Mouse (Mus musculus) liver, embryonic 11.5 days (tissue): ENCODE measurements around the gene Nr1h5. TPM values are rescaled to one million over a fixed set of nuclear protein-coding genes. Genes with fewer than 3 reads are reported as not detected.
A peak's percentile ranks its signal among the peaks of the same experiment; 100 is the strongest.

Experiments used
- ATAC-seq: fragments of 200-750 bp; cut with Nextera tagmentation; replicated peaks from 2 replicates; pipeline ENCODE4 v1.8.0; 2017; ENCODE audit warnings: moderate number of reproducible peaks, mild to moderate bottlenecking, moderate TSS enrichment, moderate library complexity; ENCODE audit not compliant: low FRiP score
- DNase-seq: peaks from one replicate; pipeline ENCODE4 v3.0.0-alpha.2; 2017; ENCODE audit warnings: low spot score
- H3K27ac ChIP-seq: fragments of 300-500 bp; sonication (generic); 2 replicates; pipeline ENCODE4 v1.5.1; 2014; ENCODE audit warnings: mild to moderate bottlenecking, low read depth, low read length, control low read depth
- H3K27me3 ChIP-seq: fragments of 300-500 bp; sonication (generic); replicated peaks from 2 replicates; pipeline ENCODE4 v1.6.1; 2014; ENCODE audit warnings: low read length, mixed read lengths; ENCODE audit not compliant: control insufficient read depth, insufficient read depth
- H3K36me3 ChIP-seq: fragments of 300-500 bp; sonication (generic); 2 replicates; pipeline ENCODE4 v1.6.1; 2014; ENCODE audit warnings: mild to moderate bottlenecking, low read length, moderate library complexity, mixed read lengths; ENCODE audit not compliant: control insufficient read depth, insufficient read depth
- H3K4me1 ChIP-seq: fragments of 300-500 bp; sonication (generic); replicated peaks from 2 replicates; pipeline ENCODE4 v1.6.1; 2014; ENCODE audit warnings: low read length, mixed read lengths; ENCODE audit not compliant: control insufficient read depth, insufficient read depth
- H3K4me2 ChIP-seq: fragments of 300-500 bp; sonication (generic); 2 replicates; pipeline ENCODE4 v1.6.1; 2014; ENCODE audit warnings: mild to moderate bottlenecking, control low read depth, moderate library complexity
- H3K4me3 ChIP-seq: fragments of 300-500 bp; sonication (generic); 2 replicates; pipeline ENCODE4 v1.5.1; 2014; ENCODE audit warnings: low read depth, low read length, control low read depth
- H3K9ac ChIP-seq: fragments of 300-500 bp; sonication (generic); 2 replicates; pipeline ENCODE4 v1.6.1; 2014; ENCODE audit warnings: low read depth, low read length, control low read depth
- H3K9me3 ChIP-seq: fragments of 300-500 bp; sonication (generic); 2 replicates; pipeline ENCODE4 v1.6.1; 2016; ENCODE audit warnings: low read length, inconsistent platforms, mixed read lengths; ENCODE audit not compliant: control insufficient read depth
- WGBS: fragments of 180-500 bp; shearing (Covaris S2); extraction: QIAGEN DNeasy Blood & Tissue Kit; methylation state at CpG from one replicate; pipeline ENCODE4 v1.1.7; 2014; 5-methylcytosine and 5-hydroxymethylcytosine counted together
- polyA plus RNA-seq: library from polyadenylated mRNA; unstranded; fragments of >200 nt; fragmentation: Nextera tagmentation; extraction: Ambion mirVana; gene quantifications from 2 replicates; pipeline ENCODE4 v1.2.1, GENCODE M21; 2014

Gene Nr1h5
- polyA plus RNA-seq = 18.3 and 21.9 TPM in 2 replicates

GRCm38 (mm10) chr3:102964033-102964432 is at the start of gene Nr1h5:
Nr1h5 (minus strand) TSS chr3:102964133.
- 30% methylated on average over 3 of the region's 3 CpGs for WGBS
- Histone ChIP-seq H3K27me3 (no peaks in the 10 kb centered on the region), H3K4me1 (no peaks in the 10 kb centered on the region), H3K4me2 (no peak within 1 kb of the TSS), H3K27ac (no peak within 1 kb of the TSS), H3K9me3 (no peaks in the 10 kb centered on the region), H3K9ac (no peak within 1 kb of the TSS), H3K4me3 (no peak within 1 kb of the TSS; the same call in 1 of the 2 replicates), H3K36me3 (no peaks in the 10 kb centered on the region)
- DNase-seq = no peak
- ATAC-seq = no peak; the same call in 1 of the 2 replicates

- H3K9ac ChIP-seq = no peak overlapping the region
- ATAC-seq = no peak
- WGBS = 91% methylated on average over 7 of the region's 7 CpGs
- no peaks in the 10 kb centered on the region for H3K27me3 ChIP-seq
- H3K36me3 ChIP-seq = peaks cover 12% of the 10 kb centered on the region
- H3K27ac ChIP-seq = no peak overlapping the region
- H3K4me3 ChIP-seq = no peak overlapping the region
- no peak overlapping the region for H3K4me2 ChIP-seq
- no peak for DNase-seq
- H3K9me3 ChIP-seq = no peaks in the 10 kb centered on the region; the same call in 1 of the 2 replicates
- peaks cover 5% of the 10 kb centered on the region; the same call in 1 of the 2 replicates for H3K4me1 ChIP-seq
These were observed 37.7 kb upstream of the Nr1h5 start for GRCm38 (mm10) chr3:103001595-103001994.

- no peaks in the 10 kb centered on the region for H3K27me3 ChIP-seq
- H3K9ac ChIP-seq = no peak overlapping the region
- peaks cover 15% of the 10 kb centered on the region; the same call in 1 of the 2 replicates for H3K4me1 ChIP-seq
- H3K4me2 ChIP-seq = no peak overlapping the region
- H3K36me3 ChIP-seq = peaks cover 12% of the 10 kb centered on the region
- no peak overlapping the region for H3K4me3 ChIP-seq
- no peak overlapping the region for H3K27ac ChIP-seq
- WGBS = 84% methylated on average over 3 of the region's 3 CpGs
- ATAC-seq (no peak), DNase-seq (no peak)
- H3K9me3 ChIP-seq = no peaks in the 10 kb centered on the region; the same call in 1 of the 2 replicates
These were observed 33.7 kb upstream of the Nr1h5 start for GRCm38 (mm10) chr3:102997591-102997990.

- Histone ChIP-seq H3K36me3 (peaks cover 12% of the 10 kb centered on the region), H3K9me3 (no peaks in the 10 kb centered on the region; the same call in 1 of the 2 replicates), H3K9ac (no peak overlapping the region), H3K27me3 (no peaks in the 10 kb centered on the region), H3K4me3 (no peak overlapping the region), H3K27ac (no peak overlapping the region), H3K4me2 (peak overlapping the region; percentile 12; the same call in 1 of the 2 replicates), H3K4me1 (peaks cover 15% of the 10 kb centered on the region; the same call in 1 of the 2 replicates)
- DNase-seq (no peak), ATAC-seq (no peak)
- 72% methylated on average over 10 of the region's 10 CpGs for WGBS
These were observed 33.1 kb upstream of the Nr1h5 start for GRCm38 (mm10) chr3:102997036-102997435.

- DNase-seq (peak; percentile 90), ATAC-seq (peak; percentile 98)
- H3K36me3 ChIP-seq = peaks cover 10% of the 10 kb centered on the region
- H3K27me3 ChIP-seq = no peaks in the 10 kb centered on the region
- H3K4me2 ChIP-seq = peak within 1 kb of the TSS; percentile 74
- WGBS = under 1% methylated on average over 57 of the region's 60 CpGs
- peak within 1 kb of the TSS; percentile 79 for H3K4me3 ChIP-seq
- peak within 1 kb of the TSS; percentile 69 for H3K9ac ChIP-seq
- H3K9me3 ChIP-seq = no peaks in the 10 kb centered on the region; the same call in 1 of the 2 replicates
- H3K27ac ChIP-seq = peak within 1 kb of the TSS; percentile 90
- peaks cover 15% of the 10 kb centered on the region; the same call in 1 of the 2 replicates for H3K4me1 ChIP-seq
These were observed 31.8 kb upstream of the Nr1h5 start, which contains the start of gene Sike1 for GRCm38 (mm10) chr3:102995605-102996321. Sike1 (plus strand) TSS chr3:102995708.

- H3K9ac ChIP-seq = no peak overlapping the region; the same call in 1 of the 2 replicates
- H3K27ac ChIP-seq = peak overlapping the region; percentile 90; the same call in 1 of the 2 replicates
- H3K4me2 ChIP-seq = peak overlapping the region; percentile 74
- no peaks in the 10 kb centered on the region for H3K9me3 ChIP-seq
- H3K4me3 ChIP-seq = peak overlapping the region; percentile 79
- H3K36me3 ChIP-seq = peaks cover 5% of the 10 kb centered on the region
- no peak for DNase-seq
- no peak for ATAC-seq
- no peaks in the 10 kb centered on the region for H3K27me3 ChIP-seq
- 49% methylated on average over 7 of the region's 7 CpGs for WGBS
- H3K4me1 ChIP-seq = peaks cover 15% of the 10 kb centered on the region; the same call in 1 of the 2 replicates
These were observed 31.3 kb upstream of the Nr1h5 start for GRCm38 (mm10) chr3:102995233-102995604.

- no peak overlapping the region for H3K4me3 ChIP-seq
- H3K9me3 ChIP-seq = no peaks in the 10 kb centered on the region
- ATAC-seq (no peak), DNase-seq (no peak)
- no peak overlapping the region for H3K9ac ChIP-seq
- 58% methylated on average over 3 of the region's 3 CpGs for WGBS
- no peaks in the 10 kb centered on the region for H3K36me3 ChIP-seq
- H3K27ac ChIP-seq = no peak overlapping the region
- H3K4me2 ChIP-seq = no peak overlapping the region
- peaks cover 15% of the 10 kb centered on the region; the same call in 1 of the 2 replicates for H3K4me1 ChIP-seq
- H3K27me3 ChIP-seq = no peaks in the 10 kb centered on the region
These were observed 29.0 kb upstream of the Nr1h5 start for GRCm38 (mm10) chr3:102992936-102993335.

GRCm38 (mm10) chr3:102991041-102991440 is 27.1 kb upstream of the Nr1h5 start:
- Histone ChIP-seq H3K4me2 (no peak overlapping the region), H3K9ac (no peak overlapping the region), H3K27ac (no peak overlapping the region), H3K36me3 (no peaks in the 10 kb centered on the region), H3K27me3 (no peaks in the 10 kb centered on the region), H3K9me3 (no peaks in the 10 kb centered on the region), H3K4me1 (0 out of 2 replicates have a peak, but pooled peaks cover 4% of the 10 kb centered on the region), H3K4me3 (no peak overlapping the region)
- ATAC-seq (no peak), DNase-seq (no peak)
- WGBS = 62% methylated on average over 8 of the region's 8 CpGs
